Mouse (Mus musculus) CD4-positive, CD25-positive, alpha-beta regulatory T cell, adult 2 months (primary cell): ENCODE results near the gene Ptma.
A peak's percentile ranks its signal among the peaks of the same experiment; 100 is the strongest.
"Not testable (repeated sequence)": the region's sequence is repeated elsewhere in the genome, so short reads cannot be mapped to it uniquely, and the experiment has no call there.

Source experiments
- DNase-seq: peaks from one replicate; pipeline ENCODE4 v3.0.0-alpha.2; 2012; ENCODE audit warnings: low read depth, low spot score

Gene Ptma

GRCm38 (mm10) chr1:86496340-86496739 lies 30.2 kb upstream of the Ptma start:
- no peak for DNase-seq

GRCm38 (mm10) chr1:86497361-86497760 lies 29.2 kb upstream of the Ptma start:
- DNase-seq = no peak

- DNase-seq = no peak
Measured at GRCm38 (mm10) chr1:86497986-86498385, 28.5 kb upstream of the Ptma start.

GRCm38 (mm10) chr1:86498611-86499010 lies 27.9 kb upstream of the Ptma start:
- DNase-seq = no peak

GRCm38 (mm10) chr1:86499903-86500302 lies 26.6 kb upstream of the Ptma start:
- peak; percentile 74 for DNase-seq

GRCm38 (mm10) chr1:86500681-86501080 lies 25.8 kb upstream of the Ptma start:
- no peak for DNase-seq

- DNase-seq = peak; percentile 82
Measured at GRCm38 (mm10) chr1:86501114-86501532, 25.4 kb upstream of the Ptma start.

GRCm38 (mm10) chr1:86501559-86501958 lies 25.0 kb upstream of the Ptma start:
- DNase-seq = peak; percentile 94

- peak; percentile 48 for DNase-seq
Measured at GRCm38 (mm10) chr1:86502221-86503048, 24.1 kb upstream of the Ptma start.

- peak; percentile 69 for DNase-seq
Measured at GRCm38 (mm10) chr1:86503165-86503747, 23.3 kb upstream of the Ptma start.

GRCm38 (mm10) chr1:86503906-86504696 lies 22.4 kb upstream of the Ptma start:
- DNase-seq = peak; percentile 88

GRCm38 (mm10) chr1:86504697-86505421 lies 21.7 kb upstream of the Ptma start:
- DNase-seq = no peak

- no peak for DNase-seq
Measured at GRCm38 (mm10) chr1:86505461-86505860, 21.1 kb upstream of the Ptma start.

GRCm38 (mm10) chr1:86506420-86506819 lies 20.1 kb upstream of the Ptma start:
- no peak for DNase-seq

GRCm38 (mm10) chr1:86507866-86508265 lies 18.7 kb upstream of the Ptma start:
- no peak for DNase-seq

- DNase-seq = peak; percentile 93
Measured at GRCm38 (mm10) chr1:86509410-86509809, 17.1 kb upstream of the Ptma start.

- peak; percentile 34 for DNase-seq
Measured at GRCm38 (mm10) chr1:86510266-86510665, 16.3 kb upstream of the Ptma start.

- DNase-seq = no peak
Measured at GRCm38 (mm10) chr1:86510676-86511441, 15.7 kb upstream of the Ptma start.

GRCm38 (mm10) chr1:86512154-86512720 lies 14.3 kb upstream of the Ptma start:
- DNase-seq = no peak

- not testable (repeated sequence) for DNase-seq
Measured at GRCm38 (mm10) chr1:86513031-86513430, 13.5 kb upstream of the Ptma start.
